Mouse (Mus musculus): Measurements from ENCODE around the gene Plin4. TPM values are rescaled to one million over a fixed set of nuclear protein-coding genes. Genes with fewer than 3 reads are reported as not detected.
"Not testable (repeated sequence)": the region's sequence is repeated elsewhere in the genome, so short reads cannot be mapped to it uniquely, and the experiment has no call there.

The Plin4 gene
- total RNA-seq, 1 experiment from 2014 or later, result 76.6 TPM

GRCm38 (mm10) chr17:56126175-56126574 lies 16.6 kb upstream of the Plin4 start:
- DNase-seq, result peak; percentile 14

GRCm38 (mm10) chr17:56125276-56125630 lies 15.7 kb upstream of the Plin4 start:
- no peak for DNase-seq

GRCm38 (mm10) chr17:56124377-56125275 lies 15.0 kb upstream of the Plin4 start:
- peak; percentile 85 for DNase-seq

- DNase-seq, result peak; percentile 36
Measured at GRCm38 (mm10) chr17:56123681-56124340, 14.2 kb upstream of the Plin4 start.

- DNase-seq, result peak; percentile 9
Measured at GRCm38 (mm10) chr17:56123161-56123560, 13.6 kb upstream of the Plin4 start.

GRCm38 (mm10) chr17:56121826-56122225 lies 12.2 kb upstream of the Plin4 start, which contains the start of gene Lrg1:
Lrg1 (minus strand) TSS chr17:56122001.
- peak; percentile 68 for DNase-seq

- peak; percentile 86 for DNase-seq
Measured at GRCm38 (mm10) chr17:56119981-56120880, 10.6 kb upstream of the Plin4 start.

- no peak for DNase-seq
Measured at GRCm38 (mm10) chr17:56119431-56119830, 9.8 kb upstream of the Plin4 start.

- DNase-seq, result peak; percentile 95
Measured at GRCm38 (mm10) chr17:56117251-56117710, 7.7 kb upstream of the Plin4 start, which contains the start of gene Plin5. Plin5 (minus strand) TSS chr17:56117596.

- DNase-seq, result peak; percentile 78
Measured at GRCm38 (mm10) chr17:56116193-56116592, 6.6 kb upstream of the Plin4 start.

- no peak for DNase-seq
Measured at GRCm38 (mm10) chr17:56112743-56113142, 3.1 kb upstream of the Plin4 start.

GRCm38 (mm10) chr17:56111864-56112263 lies 2.3 kb upstream of the Plin4 start:
- DNase-seq, result peak; percentile 86

GRCm38 (mm10) chr17:56111021-56111420 lies 1.4 kb upstream of the Plin4 start:
- DNase-seq, result peak; percentile 53

GRCm38 (mm10) chr17:56110571-56110970 lies 968 bp upstream of the Plin4 start:
- DNase-seq, result peak; percentile 81

GRCm38 (mm10) chr17:56108334-56109044 lies 1.1 kb downstream of the Plin4 start:
- peak; percentile 89 for DNase-seq

- peak; percentile 38 for DNase-seq
Measured at GRCm38 (mm10) chr17:56107736-56108135, 1.9 kb downstream of the Plin4 start.

GRCm38 (mm10) chr17:56106981-56107380 lies 2.6 kb downstream of the Plin4 start:
- DNase-seq, result peak; percentile 23

- not testable (repeated sequence) for DNase-seq
Measured at GRCm38 (mm10) chr17:56106436-56106835, 3.2 kb downstream of the Plin4 start.

GRCm38 (mm10) chr17:56104821-56105220 lies 4.8 kb downstream of the Plin4 start:
- DNase-seq, result not testable (repeated sequence)

- no peak for DNase-seq
Measured at GRCm38 (mm10) chr17:56103465-56104285, 5.9 kb downstream of the Plin4 start.

Data from adrenal gland, postnatal 14 days (tissue).